Comparison of ENCODE assay signal across 21 mouse cellular contexts in the genomic region with DNA sequence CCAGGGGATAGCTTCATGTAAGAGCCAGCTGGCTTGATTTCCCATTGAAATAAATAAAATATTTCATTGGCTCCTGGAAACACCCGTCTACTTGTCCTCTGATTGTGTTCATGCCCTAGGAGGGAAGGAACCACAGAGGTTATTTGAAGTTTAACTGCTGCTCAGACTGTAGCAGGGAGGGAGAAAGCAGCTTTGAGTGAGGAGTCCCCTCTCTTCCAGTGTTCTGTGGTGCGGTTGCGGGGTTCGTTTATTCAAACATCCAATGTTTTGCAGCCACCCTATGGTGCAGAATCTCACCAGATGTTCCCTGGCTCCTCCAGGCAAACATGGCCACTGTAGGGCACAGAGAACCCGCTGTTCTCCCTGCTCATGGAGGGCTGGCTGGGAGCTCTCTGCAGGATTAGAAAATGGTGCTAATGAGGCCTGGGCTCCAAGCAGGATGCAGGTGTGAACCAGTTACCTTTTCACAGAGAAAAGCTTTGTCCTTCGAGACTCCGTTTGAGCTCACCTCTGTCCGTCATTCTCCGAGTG.
"Had no signal": no experiment of that assay in that cellular context is flagged by ENCODE, and none has a peak within 500 bp of the region (broad histone marks: within the 10 kb centered on the region; RNA-seq: fewer than 3 reads in every experiment).

No protein-coding gene starts in this region.

- H3K9ac ChIP-seq: liver, postnatal 0 days; lung, embryonic 15.5 days; midbrain, embryonic 12.5 days; neural tube, embryonic 13.5 days; neural tube, embryonic 15.5 days; stomach, embryonic 15.5 days had no signal

- H3K4me3 ChIP-seq: lung, embryonic 15.5 days; midbrain, embryonic 10.5 days; midbrain, embryonic 12.5 days; myocyte; neural tube, embryonic 13.5 days; neural tube, embryonic 15.5 days; stomach, embryonic 15.5 days had no signal

- ATAC-seq: liver, postnatal 0 days; lung, postnatal 0 days; midbrain, embryonic 16.5 days had no signal

- H3K27ac ChIP-seq: lung, embryonic 15.5 days; midbrain, embryonic 10.5 days; midbrain, embryonic 12.5 days; neural tube, embryonic 13.5 days; neural tube, embryonic 15.5 days; stomach, embryonic 15.5 days; stomach, postnatal 0 days had no signal

- DNase-seq: liver, postnatal 0 days; lung, adult 2 months; lung, postnatal 14 days; lung, postnatal 4 days; midbrain, embryonic 14.5 days; retina, postnatal 1 day; right cerebral cortex, adult 18-20 months; right cerebral cortex, postnatal 14 days; thymus, adult 2 months; thymus, postnatal 25 days; thymus, postnatal 4 days had no signal

- H3K4me1 ChIP-seq: midbrain, embryonic 10.5 days; midbrain, embryonic 12.5 days; neural tube, embryonic 13.5 days; neural tube, embryonic 15.5 days; stomach, embryonic 15.5 days had no signal

- H3K27me3 ChIP-seq: lung, embryonic 15.5 days; midbrain, embryonic 12.5 days; neural tube, embryonic 13.5 days; neural tube, embryonic 15.5 days; stomach, embryonic 15.5 days had no signal

- H3K4me2 ChIP-seq: lung, embryonic 15.5 days; midbrain, embryonic 12.5 days; neural tube, embryonic 13.5 days; neural tube, embryonic 15.5 days; stomach, embryonic 15.5 days had no signal

- H3K9me3 ChIP-seq: lung, embryonic 15.5 days; midbrain, embryonic 10.5 days; midbrain, embryonic 12.5 days; neural tube, embryonic 13.5 days; neural tube, embryonic 15.5 days; stomach, embryonic 15.5 days had no signal

- H3K36me3 ChIP-seq: lung, embryonic 15.5 days; midbrain, embryonic 10.5 days; midbrain, embryonic 12.5 days; neural tube, embryonic 13.5 days; neural tube, embryonic 15.5 days; stomach, embryonic 15.5 days had no signal
